ENCODE assay signal across 10 mouse cellular contexts in genomic region chr6:94717705-94718489, GRCm38 (mm10). TPM values are rescaled to one million over a fixed set of nuclear protein-coding genes. Genes with fewer than 3 reads are reported as not detected.
A peak's percentile ranks its signal among the peaks of the same experiment; 100 is the strongest.
DNase-seq lines count a peak whose midpoint lies in the region; ATAC-seq lines count a peak whose summit lies in the region.
"Had no signal": no experiment of that assay in that cellular context is flagged by ENCODE, and none has a peak within 500 bp of the region (broad histone marks: within the 10 kb centered on the region; RNA-seq: fewer than 3 reads in every experiment).

No protein-coding gene starts in this region.

- H3K27ac ChIP-seq in hindbrain, embryonic 10.5 days: 0 out of 2 replicates have a peak overlapping the region, but pooled peaks have one; percentile 46
- H3K27ac ChIP-seq in hindbrain, embryonic 11.5 days (ENCODE audit: low read depth, low read length): no peak overlapping the region
- 0 out of 2 replicates have a peak overlapping the region, but pooled peaks have one; percentile 30 for H3K27ac ChIP-seq in embryonic facial prominence, embryonic 10.5 days (replicated peaks)
- H3K27ac ChIP-seq in limb, embryonic 13.5 days: peak overlapping the region; percentile 84

- H3K4me3 ChIP-seq in hindbrain, embryonic 10.5 days: no peak overlapping the region
- no peak overlapping the region for H3K4me3 ChIP-seq in hindbrain, embryonic 11.5 days (ENCODE audit: low read depth, low read length)
- H3K4me3 ChIP-seq in embryonic facial prominence, embryonic 10.5 days: no peak overlapping the region
- no peak overlapping the region for H3K4me3 ChIP-seq in limb, embryonic 13.5 days
- H3K4me3 ChIP-seq: megakaryocyte, embryonic 14.5 days had no signal

- WGBS in hindbrain, embryonic 10.5 days: 73% methylated on average over 7 of the region's 7 CpGs
- 69% methylated on average over 7 of the region's 7 CpGs for WGBS in hindbrain, embryonic 11.5 days
- WGBS in embryonic facial prominence, embryonic 10.5 days: 68% methylated on average over 7 of the region's 7 CpGs
- WGBS in limb, embryonic 13.5 days: 23% methylated on average over 7 of the region's 7 CpGs

- no peak overlapping the region for H3K9ac ChIP-seq in hindbrain, embryonic 11.5 days (ENCODE audit: low read depth, low read length)
- no peak overlapping the region for H3K9ac ChIP-seq in limb, embryonic 13.5 days

- no peak for ATAC-seq in hindbrain, embryonic 11.5 days (ENCODE audit: low FRiP score)
- ATAC-seq in limb, embryonic 13.5 days (ENCODE audit: low FRiP score, low read depth): peak; percentile 71
- ATAC-seq in erythroblast, adult 5-6 weeks (replicated peaks; ENCODE audit: low FRiP score, poor library complexity, severe bottlenecking): no peak

- H3K4me2 ChIP-seq in hindbrain, embryonic 11.5 days (replicated peaks; ENCODE audit: low read depth, low read length): no peak overlapping the region
- 0 out of 2 replicates have a peak overlapping the region, but pooled peaks have one; percentile 7 for H3K4me2 ChIP-seq in limb, embryonic 13.5 days (replicated peaks)

- H3K9me3 ChIP-seq in hindbrain, embryonic 10.5 days: no peaks in the 10 kb centered on the region
- H3K9me3 ChIP-seq in hindbrain, embryonic 11.5 days (ENCODE audit: control insufficient read depth, low read length): no peaks in the 10 kb centered on the region
- no peaks in the 10 kb centered on the region for H3K9me3 ChIP-seq in embryonic facial prominence, embryonic 10.5 days
- H3K9me3 ChIP-seq in limb, embryonic 13.5 days: no peaks in the 10 kb centered on the region
- H3K9me3 ChIP-seq: G1E; megakaryocyte, embryonic 14.5 days had no signal

- H3K4me1 ChIP-seq in hindbrain, embryonic 10.5 days (replicated peaks): peaks cover 11% of the 10 kb centered on the region; the same call in 1 of the 2 replicates
- H3K4me1 ChIP-seq in hindbrain, embryonic 11.5 days (replicated peaks; ENCODE audit: control insufficient read depth, insufficient read depth, low read length): no peaks in the 10 kb centered on the region
- H3K4me1 ChIP-seq in embryonic facial prominence, embryonic 10.5 days: peaks cover 24% of the 10 kb centered on the region
- H3K4me1 ChIP-seq in limb, embryonic 13.5 days: peaks cover 31% of the 10 kb centered on the region
- H3K4me1 ChIP-seq: megakaryocyte, embryonic 14.5 days had no signal

- no peak for DNase-seq in hindbrain, embryonic 10.5 days (ENCODE audit: low spot score)
- no peak for DNase-seq in hindbrain, embryonic 11.5 days (ENCODE audit: low spot score)
- no peak for DNase-seq in embryonic facial prominence, embryonic 10.5 days (ENCODE audit: low spot score)
- peak; percentile 63 for DNase-seq in heart, postnatal 10 days
- peak; percentile 57 for DNase-seq in testis, postnatal 14 days (ENCODE audit: low spot score)
- no peak for DNase-seq in c-Kit-positive CD71-positive TER-119-positive erythroid progenitor cells, embryonic 14.5 days (ENCODE audit: low spot score)

- no peaks in the 10 kb centered on the region for H3K27me3 ChIP-seq in hindbrain, embryonic 10.5 days (ENCODE audit: insufficient read depth, poor library complexity, severe bottlenecking)
- no peaks in the 10 kb centered on the region for H3K27me3 ChIP-seq in hindbrain, embryonic 11.5 days (ENCODE audit: control insufficient read depth, insufficient read depth, low read length)
- H3K27me3 ChIP-seq in embryonic facial prominence, embryonic 10.5 days (replicated peaks; ENCODE audit: low read depth, poor library complexity, severe bottlenecking): no peaks in the 10 kb centered on the region
- no peaks in the 10 kb centered on the region for H3K27me3 ChIP-seq in limb, embryonic 13.5 days

- no peaks in the 10 kb centered on the region for H3K36me3 ChIP-seq in hindbrain, embryonic 10.5 days
- H3K36me3 ChIP-seq in hindbrain, embryonic 11.5 days (ENCODE audit: control insufficient read depth, insufficient read depth, low read length): no peaks in the 10 kb centered on the region
- H3K36me3 ChIP-seq in embryonic facial prominence, embryonic 10.5 days (replicated peaks): no peaks in the 10 kb centered on the region
- no peaks in the 10 kb centered on the region for H3K36me3 ChIP-seq in limb, embryonic 13.5 days
- H3K36me3 ChIP-seq: G1E had no signal

- intact Hi-C loops in heart, postnatal 10 days (cut with DNase I): no loop called here

RNA-seq across cellular contexts. Expression of gene Lrig1, which starts 17.9 kb away (rescaled TPM):
- polyA plus RNA-seq in hindbrain, embryonic 10.5 days (2016; fragmentation: Nextera tagmentation; extraction: Ambion mirVana): 12.7 and 14.4 TPM in 2 replicates
- 18.0 and 20.2 TPM in 2 replicates for polyA plus RNA-seq in hindbrain, embryonic 11.5 days (2014; fragmentation: Nextera tagmentation; extraction: Ambion mirVana)
- 11.7 and 11.8 TPM in 2 replicates for polyA plus RNA-seq in embryonic facial prominence, embryonic 10.5 days (2016; fragmentation: Nextera tagmentation; extraction: Ambion mirVana)
- total RNA-seq in heart, postnatal 10 days (2021): 10 to 100 TPM; 27.3 to 27.7 TPM
- 19.0 and 23.5 TPM in 2 replicates for polyA plus RNA-seq in limb, embryonic 13.5 days (2015; fragmentation: Nextera tagmentation; extraction: Ambion mirVana)
- total RNA-seq in erythroblast, adult 5-6 weeks (2015; ENCODE audit: low replicate concordance): 1.2 and 2.5 TPM in 2 replicates
- total RNA-seq in erythroblast, adult 5-6 weeks (2017; ENCODE audit: low replicate concordance): 1.3 and 2.5 TPM in 2 replicates

Comparison
In these comparisons a context has a peak if more than half of its experiments do, and no peak if none do; other contexts are left out.
1. DNase-seq: peak in heart, postnatal 10 days (2 of 2) and testis, postnatal 14 days (single experiment); none in hindbrain, embryonic 10.5 days (single experiment), hindbrain, embryonic 11.5 days (single experiment), embryonic facial prominence, embryonic 10.5 days (single experiment) and c-Kit-positive CD71-positive TER-119-positive erythroid progenitor cells, embryonic 14.5 days (single experiment).